Mouse (Mus musculus) hindbrain, embryonic 12.5 days (tissue): ENCODE measurements at regions not wholly inside any gene's neighbourhood (a gene's known extent, or its start where the extent isn't known, plus 50 kb on each side); places are given as distances from the start of the nearest gene placed in this dataset.
A peak's percentile ranks its signal among the peaks of the same experiment; 100 is the strongest.

ENCODE experiments used
- ATAC-seq: fragments of 200-750 bp; cut with Nextera tagmentation; 2 replicates; pipeline ENCODE4 v1.8.0; 2017; ENCODE audit warnings: moderate TSS enrichment; ENCODE audit not compliant: low FRiP score
- H3K27ac ChIP-seq: fragments of 300-500 bp; sonication (generic); 2 replicates; pipeline ENCODE4 v1.5.1; 2016; ENCODE audit warnings: mild to moderate bottlenecking
- H3K27me3 ChIP-seq: fragments of 300-500 bp; sonication (generic); 2 replicates; pipeline ENCODE4 v1.6.1; 2016; ENCODE audit warnings: mild to moderate bottlenecking
- H3K36me3 ChIP-seq: fragments of 300-500 bp; sonication (generic); 2 replicates; pipeline ENCODE4 v1.6.1; 2016; ENCODE audit warnings: mild to moderate bottlenecking
- H3K4me1 ChIP-seq: fragments of 300-500 bp; sonication (generic); 2 replicates; pipeline ENCODE4 v1.6.1; 2016
- H3K4me2 ChIP-seq: fragments of 300-500 bp; sonication (generic); replicated peaks from 2 replicates; pipeline ENCODE4 v1.6.1; 2016; ENCODE audit warnings: mild to moderate bottlenecking
- H3K4me3 ChIP-seq: fragments of 300-500 bp; sonication (generic); 2 replicates; pipeline ENCODE4 v1.5.1; 2016; ENCODE audit warnings: mild to moderate bottlenecking
- H3K9ac ChIP-seq: fragments of 300-500 bp; sonication (generic); 2 replicates; pipeline ENCODE4 v1.6.1; 2016; ENCODE audit warnings: mild to moderate bottlenecking, moderate library complexity
- H3K9me3 ChIP-seq: fragments of 300-500 bp; sonication (generic); replicated peaks from 2 replicates; pipeline ENCODE4 v1.6.1; 2016; ENCODE audit warnings: mild to moderate bottlenecking
- WGBS: fragments of 180-500 bp; shearing (Covaris S2); methylation state at CpG from one replicate; pipeline ENCODE4 v1.1.7; 2016; 5-methylcytosine and 5-hydroxymethylcytosine counted together

- Histone ChIP-seq H3K9me3 (no peaks in the 10 kb centered on the region), H3K4me3 (no peak overlapping the region), H3K27me3 (no peaks in the 10 kb centered on the region), H3K36me3 (no peaks in the 10 kb centered on the region), H3K4me2 (no peak overlapping the region), H3K27ac (no peak overlapping the region), H3K4me1 (no peaks in the 10 kb centered on the region), H3K9ac (no peak overlapping the region)
- no peak for ATAC-seq
- 29% methylated on average over 2 of the region's 2 CpGs for WGBS
Measured at GRCm38 (mm10) chr15:49555793-49556192, 4328.9 kb upstream of the Gm7489 start.

GRCm38 (mm10) chr15:49560401-49560800 is 4324.3 kb upstream of the Gm7489 start:
- Histone ChIP-seq H3K27me3 (no peaks in the 10 kb centered on the region), H3K4me1 (no peaks in the 10 kb centered on the region), H3K4me2 (no peak overlapping the region), H3K4me3 (no peak overlapping the region), H3K9ac (no peak overlapping the region), H3K9me3 (no peaks in the 10 kb centered on the region), H3K27ac (no peak overlapping the region), H3K36me3 (no peaks in the 10 kb centered on the region)
- WGBS: 46% methylated on average over 1 of the region's 1 CpGs
- ATAC-seq: no peak

GRCm38 (mm10) chr15:49588851-49589250 is 4295.9 kb upstream of the Gm7489 start:
- Histone ChIP-seq H3K4me3 (no peak overlapping the region), H3K4me2 (no peak overlapping the region), H3K9me3 (0 out of 2 replicates have a peak, but pooled peaks cover 5% of the 10 kb centered on the region), H3K27ac (no peak overlapping the region), H3K4me1 (no peaks in the 10 kb centered on the region), H3K27me3 (no peaks in the 10 kb centered on the region), H3K36me3 (no peaks in the 10 kb centered on the region), H3K9ac (no peak overlapping the region)
- ATAC-seq: no peak

- Histone ChIP-seq H3K4me2 (no peak overlapping the region), H3K4me1 (no peaks in the 10 kb centered on the region), H3K27ac (no peak overlapping the region), H3K36me3 (no peaks in the 10 kb centered on the region), H3K9me3 (no peaks in the 10 kb centered on the region), H3K9ac (no peak overlapping the region), H3K27me3 (no peaks in the 10 kb centered on the region), H3K4me3 (no peak overlapping the region)
- no peak for ATAC-seq
- WGBS: 77% methylated on average over 4 of the region's 4 CpGs
Measured at GRCm38 (mm10) chr15:49613865-49614264, 4270.8 kb upstream of the Gm7489 start.

- Histone ChIP-seq H3K4me1 (no peaks in the 10 kb centered on the region), H3K4me3 (no peak overlapping the region), H3K36me3 (no peaks in the 10 kb centered on the region), H3K27ac (no peak overlapping the region), H3K9me3 (no peaks in the 10 kb centered on the region), H3K4me2 (no peak overlapping the region), H3K27me3 (no peaks in the 10 kb centered on the region), H3K9ac (no peak overlapping the region)
- no peak for ATAC-seq
Measured at GRCm38 (mm10) chr15:49647361-49647760, 4237.3 kb upstream of the Gm7489 start.

- Histone ChIP-seq H3K9me3 (no peaks in the 10 kb centered on the region), H3K4me2 (no peak overlapping the region), H3K27me3 (no peaks in the 10 kb centered on the region), H3K36me3 (no peaks in the 10 kb centered on the region), H3K27ac (no peak overlapping the region), H3K9ac (no peak overlapping the region), H3K4me3 (no peak overlapping the region), H3K4me1 (no peaks in the 10 kb centered on the region)
- ATAC-seq: peak; percentile 63; the same call in 1 of the 2 replicates
- whole genome bisulfite sequencing: 49% methylated on average over 2 of the region's 2 CpGs
Measured at GRCm38 (mm10) chr15:49650549-49651180, 4234.0 kb upstream of the Gm7489 start.

- Histone ChIP-seq H3K27ac (no peak overlapping the region), H3K4me3 (no peak overlapping the region), H3K9me3 (no peaks in the 10 kb centered on the region), H3K27me3 (no peaks in the 10 kb centered on the region), H3K4me1 (no peaks in the 10 kb centered on the region), H3K4me2 (no peak overlapping the region), H3K36me3 (no peaks in the 10 kb centered on the region), H3K9ac (no peak overlapping the region)
- no peak for ATAC-seq
- WGBS: 74% methylated on average over 2 of the region's 2 CpGs
Measured at GRCm38 (mm10) chr15:49653728-49654127, 4231.0 kb upstream of the Gm7489 start.

- ATAC-seq: no peak
- no peak overlapping the region for H3K4me2 ChIP-seq
- no peaks in the 10 kb centered on the region for H3K4me1 ChIP-seq
- no peaks in the 10 kb centered on the region for H3K9me3 ChIP-seq
- 92% methylated on average over 4 of the region's 4 CpGs for WGBS
- no peak overlapping the region for H3K27ac ChIP-seq
- no peak overlapping the region for H3K9ac ChIP-seq
- no peak overlapping the region for H3K4me3 ChIP-seq
- H3K27me3 ChIP-seq: no peaks in the 10 kb centered on the region
- H3K36me3 ChIP-seq: no peaks in the 10 kb centered on the region
Measured at GRCm38 (mm10) chr15:49664834-49665565, 4219.7 kb upstream of the Gm7489 start.
